Mouse (Mus musculus): ENCODE data around the gene Yae1d1.
"Not testable (repeated sequence)": the region's sequence is repeated elsewhere in the genome, so short reads cannot be mapped to it uniquely, and the experiment has no call there.

Yae1d1 gene

GRCm38 (mm10) chr13:17992697-17993514 lies at the start of gene Yae1d1:
Gene Yae1d1, minus strand, starts transcription at chr13:17993349.
- peak; percentile 94 to 95 for DNase-seq

DNA sequence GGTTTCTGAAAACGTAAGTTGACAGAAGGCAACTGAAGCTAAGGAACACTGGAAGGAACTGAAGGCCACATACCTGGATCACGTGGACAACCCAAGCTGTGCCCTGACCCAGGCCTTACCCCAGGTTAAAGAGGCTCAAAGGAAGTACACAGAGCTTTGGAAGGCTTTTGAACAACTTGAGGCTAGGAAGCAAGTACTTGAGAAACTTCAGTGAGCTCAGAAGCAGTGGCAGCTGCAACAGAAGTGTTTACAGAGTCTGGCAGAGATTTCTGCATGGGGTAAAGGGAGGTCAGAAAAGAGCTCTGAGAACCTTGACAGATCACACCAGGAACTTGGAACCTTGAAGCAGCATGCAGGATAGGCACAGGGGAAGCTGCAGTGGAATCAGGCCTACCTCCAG lies 45.7 kb upstream of the Yae1d1 start:
- DNase-seq: peak; percentile 27 to 65

- DNase-seq: no peak
Measured at GRCm38 (mm10) chr13:18016604-18017003, 23.5 kb upstream of the Yae1d1 start.

DNA sequence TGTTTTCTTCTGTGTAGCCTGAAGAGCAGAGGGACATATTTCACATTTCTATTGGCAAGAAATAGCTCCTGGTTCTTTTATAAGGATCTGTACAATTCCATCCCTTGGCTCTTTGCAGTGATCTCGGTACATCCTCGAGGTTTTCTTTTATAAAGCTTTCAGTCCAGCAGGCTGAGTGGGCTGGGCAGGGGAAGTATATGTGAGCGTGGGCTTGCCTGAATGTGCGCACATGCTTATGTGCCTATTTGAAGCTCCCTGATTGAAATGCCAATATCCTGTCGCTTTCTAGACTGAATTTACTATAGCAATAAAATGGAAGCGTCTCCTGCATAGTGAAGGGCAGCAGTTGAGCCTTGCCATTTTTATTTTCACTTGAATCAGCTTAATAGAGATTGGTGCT lies 20.1 kb upstream of the Yae1d1 start:
- DNase-seq: no peak

- peak; percentile 19 to 55 for DNase-seq
Measured at GRCm38 (mm10) chr13:18011055-18011454, 17.9 kb upstream of the Yae1d1 start.

DNA sequence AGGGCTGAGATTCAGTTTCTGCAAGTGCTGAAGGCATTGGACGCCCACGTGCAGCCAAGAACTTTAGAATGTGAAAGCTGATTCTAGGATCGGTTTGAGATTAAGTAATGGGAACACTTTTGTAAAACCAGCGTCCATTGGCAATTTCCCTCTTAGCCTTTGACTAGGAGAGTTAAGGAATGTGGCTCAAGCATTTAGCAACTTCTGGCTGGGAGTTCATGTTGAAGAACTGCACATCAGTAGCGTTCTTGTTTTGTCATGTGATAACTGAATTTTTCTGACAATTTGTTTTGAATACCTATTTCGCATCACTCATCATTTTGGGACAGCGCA lies 332 bp upstream of the Yae1d1 start:
- no peak for DNase-seq

DNA sequence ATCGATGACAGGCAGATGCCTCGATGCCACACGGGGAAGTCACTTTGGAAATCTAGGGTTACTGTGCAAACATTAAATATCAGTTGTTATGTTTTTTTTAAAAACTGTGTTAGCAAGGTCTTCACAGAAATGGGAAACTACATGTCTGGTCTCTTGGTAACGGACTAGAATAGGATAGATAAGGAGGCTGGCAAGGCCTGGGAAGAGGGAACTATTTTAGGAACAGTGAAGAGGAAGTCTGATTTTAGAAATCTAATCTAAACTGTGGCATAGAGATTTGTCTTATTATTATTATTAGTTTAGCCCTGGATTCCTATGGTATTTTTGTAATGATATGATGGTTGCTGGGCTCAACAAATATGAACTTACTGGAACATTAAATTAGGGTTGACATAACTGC lies 1.1 kb downstream of the Yae1d1 start:
- DNase-seq: no peak

DNA sequence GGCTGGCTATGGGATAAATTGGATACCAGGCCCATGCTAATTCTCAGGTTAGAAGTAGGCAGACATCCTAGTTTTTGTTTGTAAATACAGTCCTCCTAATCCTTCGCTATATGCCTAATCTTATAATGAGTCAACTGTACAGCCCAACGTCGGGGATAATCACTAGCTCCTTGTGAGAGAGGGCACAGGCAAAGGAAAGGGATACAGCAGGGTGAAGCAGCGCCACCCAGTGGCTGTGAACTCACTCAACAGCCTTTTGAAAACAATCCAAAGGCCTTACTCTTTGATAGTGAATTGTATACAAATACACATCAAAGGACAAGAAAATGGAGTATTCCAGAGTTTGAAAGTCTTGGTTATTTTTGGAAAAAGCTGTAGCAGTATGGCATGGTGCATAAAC lies 10.0 kb downstream of the Yae1d1 start:
- DNase-seq: peak; percentile 42 to 47

- no peak for DNase-seq
Measured at GRCm38 (mm10) chr13:17982634-17983033, 10.5 kb downstream of the Yae1d1 start.

DNA sequence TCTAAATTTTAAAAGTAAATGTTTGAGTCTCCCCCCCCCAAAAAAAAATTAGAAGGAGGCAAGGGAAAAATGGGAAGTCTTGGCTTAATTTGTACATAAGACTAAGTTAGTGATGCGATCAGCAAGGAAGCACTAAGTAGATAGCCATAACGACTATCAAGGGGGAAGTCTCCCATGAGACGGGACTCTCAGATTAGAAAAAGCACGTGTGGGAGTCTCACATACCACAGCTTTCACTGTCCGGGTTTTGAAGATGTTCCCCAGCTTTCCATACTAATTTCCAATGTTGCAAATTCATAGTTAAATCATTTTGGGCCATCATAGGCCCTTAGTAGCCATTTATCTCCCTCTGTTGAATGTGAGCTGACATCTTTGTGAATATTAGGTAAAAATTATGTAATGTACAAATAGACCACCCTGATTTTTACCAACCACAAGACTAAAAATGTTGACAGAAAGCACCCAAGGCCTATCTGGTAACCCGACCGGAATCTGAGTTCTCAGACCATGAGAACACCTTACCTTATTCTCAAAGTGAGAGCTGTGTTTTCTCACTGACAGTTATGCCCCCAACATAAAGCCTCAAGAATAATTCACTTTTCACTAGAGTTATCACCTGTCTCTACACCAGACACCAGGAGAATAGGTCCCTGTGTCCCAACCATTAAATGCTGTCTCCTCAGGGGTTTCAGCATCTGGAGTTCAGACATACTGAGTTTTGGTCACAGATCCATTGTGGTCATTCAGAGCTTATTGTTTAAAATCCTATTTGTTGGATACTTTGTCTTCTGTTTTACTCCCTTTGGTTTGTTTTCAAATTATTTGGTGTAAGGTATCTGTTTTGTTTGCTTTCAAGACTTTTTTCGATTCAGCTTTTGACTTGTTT lies 16.1 kb downstream of the Yae1d1 start:
- DNase-seq: no peak

DNA sequence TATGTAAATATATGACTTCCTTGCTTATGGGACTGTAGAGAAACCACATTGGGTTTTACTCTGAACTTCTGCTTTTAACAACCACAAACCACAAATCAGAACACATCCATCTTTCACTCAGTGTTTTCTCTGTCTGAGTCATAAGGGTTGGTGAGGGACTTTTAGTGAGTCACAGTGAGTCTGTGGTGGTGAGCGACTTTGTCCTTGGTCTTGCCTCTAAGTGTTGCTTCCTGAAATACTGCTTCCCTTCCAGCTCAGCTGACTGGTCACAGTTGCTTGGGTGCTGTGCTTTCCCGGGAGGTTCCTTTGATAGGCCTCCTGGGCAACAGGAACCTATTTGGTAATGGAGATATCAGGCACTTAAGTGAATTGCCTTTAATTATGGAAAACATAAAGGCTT lies 17.3 kb downstream of the Yae1d1 start:
- peak in 1 of 2 experiments; percentile 19 for DNase-seq

DNA sequence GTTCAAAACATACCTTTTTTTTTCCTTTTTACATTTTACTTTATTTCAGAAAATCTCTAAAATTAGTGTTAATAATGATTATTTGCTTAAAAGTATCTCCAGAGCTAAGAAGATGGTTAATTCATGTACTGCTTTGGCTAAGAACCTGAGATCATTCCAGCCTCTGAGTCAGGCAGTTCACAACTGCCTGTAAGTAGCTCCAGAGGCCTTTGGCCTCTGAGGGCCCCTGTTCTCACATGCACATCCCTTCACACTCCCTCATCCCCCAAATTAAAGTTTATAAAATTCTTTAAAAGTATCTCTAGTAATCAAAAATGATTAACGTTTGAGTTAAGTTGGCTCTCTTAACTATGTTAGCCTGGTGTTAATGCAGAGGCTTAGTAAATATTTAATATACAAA lies 17.7 kb downstream of the Yae1d1 start:
- DNase-seq: no peak

DNA sequence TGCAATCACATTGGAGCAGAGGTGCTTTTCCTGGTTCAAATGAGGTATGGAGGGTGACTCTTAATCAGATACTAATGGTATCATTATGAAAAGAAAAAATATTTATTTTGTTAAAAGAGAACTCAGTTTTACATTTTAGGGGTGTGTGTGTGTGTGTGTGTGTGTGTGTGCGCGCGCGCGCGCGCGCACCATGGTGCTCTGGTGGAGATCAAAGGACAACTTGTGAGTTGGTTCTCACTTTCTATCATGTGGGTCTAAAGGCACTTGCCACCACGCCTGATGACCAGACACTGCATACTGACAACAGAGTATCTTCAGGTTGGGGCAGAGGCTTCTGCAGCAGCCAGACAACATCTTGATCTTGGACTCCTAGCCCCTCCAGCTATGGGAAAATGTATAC lies 18.4 kb downstream of the Yae1d1 start:
- no peak for DNase-seq

DNA sequence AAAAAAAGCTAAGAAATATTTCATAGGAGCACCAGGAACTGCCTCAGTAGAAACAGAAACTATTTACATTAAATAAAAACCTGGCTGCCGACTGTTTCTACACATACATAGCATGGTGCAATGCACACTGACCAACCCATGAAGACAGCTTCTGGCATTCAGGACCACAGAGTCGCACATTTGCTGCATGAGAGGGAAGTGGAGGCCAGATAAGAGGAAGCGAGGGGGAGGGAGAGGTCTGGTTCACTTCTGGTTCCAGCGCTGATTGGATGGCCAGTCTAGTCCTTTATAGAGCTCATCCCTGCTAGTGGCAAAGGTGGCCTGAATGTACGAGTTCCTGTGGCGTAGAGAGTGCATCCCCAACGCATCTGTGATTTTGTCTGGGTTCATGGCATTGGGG lies 32.5 kb downstream of the Yae1d1 start:
- no peak for DNase-seq

- no peak for DNase-seq
Measured at GRCm38 (mm10) chr13:17954282-17954681, 38.9 kb downstream of the Yae1d1 start.

DNA sequence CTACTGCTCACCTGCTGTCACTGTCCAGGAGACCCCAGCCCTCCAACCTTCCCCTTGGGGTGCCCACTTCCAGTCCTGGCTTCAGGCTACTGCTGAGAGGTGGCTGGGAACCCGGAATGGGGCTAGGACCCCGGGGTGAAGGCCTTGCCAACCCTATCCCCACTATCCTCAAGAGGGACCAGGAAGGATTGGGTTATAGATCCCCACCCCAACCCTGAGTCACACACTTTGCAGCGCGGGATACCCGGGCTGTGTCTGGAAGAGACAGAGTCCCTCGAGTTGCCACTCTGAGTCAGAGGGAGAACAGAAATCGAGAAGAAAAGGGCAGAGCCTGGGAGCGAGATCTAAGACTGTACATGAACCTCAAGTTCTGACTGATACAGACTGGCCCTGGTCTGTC lies 42.6 kb downstream of the Yae1d1 start:
- not testable (repeated sequence) for DNase-seq

- DNase-seq: peak in 1 of 2 experiments; percentile 21
Measured at GRCm38 (mm10) chr13:17949555-17949954, 43.6 kb downstream of the Yae1d1 start.

DNA sequence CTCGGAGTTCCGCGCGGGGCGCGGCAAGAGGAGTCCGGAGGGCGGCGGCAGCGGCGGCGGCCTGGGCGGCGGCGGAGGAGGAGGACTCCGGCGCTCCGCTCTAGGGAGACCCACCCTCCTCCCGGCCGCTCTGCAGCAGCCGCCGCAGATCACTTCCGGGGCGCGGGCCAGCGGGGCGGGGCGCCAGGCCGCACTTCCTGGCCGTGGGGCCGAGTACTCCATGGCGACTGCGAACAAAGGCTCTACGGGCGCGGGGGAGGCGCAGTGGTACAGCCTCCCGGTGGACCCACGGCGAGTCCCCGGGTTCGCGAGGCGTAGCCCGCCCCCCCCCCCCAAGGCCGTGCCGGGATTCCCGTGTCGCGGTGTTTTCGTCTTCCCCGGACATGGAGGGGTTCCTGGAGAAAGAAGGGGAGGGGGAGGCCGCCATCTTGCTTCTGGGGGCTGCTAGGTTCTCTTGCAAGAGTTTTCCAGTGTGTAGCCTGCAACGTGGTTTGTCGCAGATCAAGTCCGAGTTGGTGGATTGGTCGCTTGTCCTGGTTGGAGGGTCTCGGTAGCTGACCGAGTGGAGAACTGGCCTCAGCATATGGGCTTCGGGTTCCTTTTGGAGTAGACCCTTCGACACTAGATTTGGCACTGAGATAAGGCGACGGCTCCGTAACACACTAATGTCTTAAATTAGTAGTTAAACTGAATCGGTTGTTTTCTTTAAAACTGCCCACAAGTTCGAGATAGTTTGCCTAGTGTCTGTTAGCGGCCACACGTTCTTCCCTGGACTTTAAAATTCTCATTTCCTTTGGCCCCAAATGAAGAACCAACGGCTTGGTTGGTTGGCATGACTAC lies 48.9 kb downstream of the Yae1d1 start, which contains the start of gene Rala:
Gene Rala, minus strand, starts transcription at position 162 of the 840 bp plus-strand sequence.
- DNase-seq: peak; percentile 96 to 97

- DNase-seq: peak in 1 of 2 experiments; percentile 23
Measured at GRCm38 (mm10) chr13:17943306-17944077, 49.7 kb downstream of the Yae1d1 start.

DNA sequence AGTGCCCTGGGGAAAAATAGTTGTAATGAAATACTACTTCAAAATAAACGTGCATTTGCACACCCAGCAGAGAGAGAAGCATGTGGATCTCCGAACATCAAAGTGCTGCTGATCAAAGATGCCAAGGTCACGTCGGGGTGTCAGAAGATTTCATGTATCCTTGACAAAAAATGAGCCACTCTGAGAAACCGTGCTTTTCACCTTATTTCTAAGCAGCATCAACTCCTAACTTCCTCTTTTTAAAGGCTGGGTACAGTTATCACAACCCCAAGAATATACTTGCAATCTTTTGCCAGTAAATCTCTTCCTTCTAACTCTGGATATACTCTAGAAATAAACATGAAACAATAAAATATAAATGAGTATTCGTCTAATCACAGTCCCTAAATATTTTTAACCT lies 50.8 kb downstream of the Yae1d1 start:
- DNase-seq: no peak
